Mouse (Mus musculus) forebrain, embryonic 16.5 days (tissue): ENCODE results near the gene Nup88. TPM values are rescaled to one million over a fixed set of nuclear protein-coding genes. Genes with fewer than 3 reads are reported as not detected.

ENCODE experiments used
- ATAC-seq: fragments of 200-750 bp; cut with Nextera tagmentation; 2 replicates; pipeline ENCODE4 v1.8.0; 2017; ENCODE audit warnings: mild to moderate bottlenecking, moderate library complexity
- H3K27ac ChIP-seq: fragments of 300-500 bp; sonication (generic); 2 replicates; pipeline ENCODE4 v1.5.1; 2014; ENCODE audit warnings: low read length, control low read depth
- H3K27me3 ChIP-seq: fragments of 300-500 bp; sonication (generic); replicated peaks from 2 replicates; pipeline ENCODE4 v1.6.1; 2014; ENCODE audit warnings: low read length; ENCODE audit not compliant: control insufficient read depth, insufficient read depth
- H3K36me3 ChIP-seq: fragments of 300-500 bp; sonication (generic); 2 replicates; pipeline ENCODE4 v1.6.1; 2014; ENCODE audit not compliant: control insufficient read depth, insufficient read depth
- H3K4me1 ChIP-seq: fragments of 300-500 bp; sonication (generic); replicated peaks from 2 replicates; pipeline ENCODE4 v1.6.1; 2014; ENCODE audit warnings: low read length; ENCODE audit not compliant: control insufficient read depth, insufficient read depth
- H3K4me2 ChIP-seq: fragments of 300-500 bp; sonication (generic); 2 replicates; pipeline ENCODE4 v1.6.1; 2014; ENCODE audit warnings: mild to moderate bottlenecking, low read length, control low read depth
- H3K4me3 ChIP-seq: fragments of 300-500 bp; sonication (generic); replicated peaks from 2 replicates; pipeline ENCODE4 v1.5.1; 2014; ENCODE audit warnings: mild to moderate bottlenecking, low read length, control low read depth
- H3K9ac ChIP-seq: fragments of 300-500 bp; sonication (generic); replicated peaks from 2 replicates; pipeline ENCODE4 v1.6.1; 2014; ENCODE audit warnings: low read depth, low read length, control low read depth
- H3K9me3 ChIP-seq: fragments of 300-500 bp; sonication (generic); 2 replicates; pipeline ENCODE4 v1.6.1; 2016; ENCODE audit warnings: low read length; ENCODE audit not compliant: control insufficient read depth
- WGBS: fragments of 180-500 bp; shearing (Covaris S2); extraction: QIAGEN DNeasy Blood & Tissue Kit; methylation state at CpG from one replicate; pipeline ENCODE4 v1.1.7; 2014; 5-methylcytosine and 5-hydroxymethylcytosine counted together
- polyA plus RNA-seq: library from polyadenylated mRNA; unstranded; fragments of >200 nt; fragmentation: Nextera tagmentation; extraction: Ambion mirVana; gene quantifications from 2 replicates; pipeline ENCODE4 v1.2.1, GENCODE M21; 2015

The Nup88 gene
- polyA plus RNA-seq = 150 and 157 TPM in 2 replicates

- peak within 1 kb of the TSS; percentile 88 for H3K9ac ChIP-seq
- H3K9me3 ChIP-seq = no peaks in the 10 kb centered on the region
- peak within 1 kb of the TSS; percentile 88 for H3K4me3 ChIP-seq
- peaks cover 11% of the 10 kb centered on the region for H3K36me3 ChIP-seq
- under 1% methylated on average over 43 of the region's 43 CpGs for WGBS
- H3K27me3 ChIP-seq = no peaks in the 10 kb centered on the region
- peaks cover 19% of the 10 kb centered on the region for H3K4me1 ChIP-seq
- H3K27ac ChIP-seq = peak within 1 kb of the TSS; percentile 94
- H3K4me2 ChIP-seq = peak within 1 kb of the TSS; percentile 91
- ATAC-seq = peak; percentile 99
Measured at GRCm38 (mm10) chr11:70969821-70970559, at the start of gene Nup88, which contains the start of gene Rpain. Nup88 (minus strand) TSS chr11:70969973. Rpain (plus strand) TSS chr11:70970213.

- Histone ChIP-seq H3K4me2 (peak overlapping the region; percentile 92), H3K27me3 (no peaks in the 10 kb centered on the region), H3K9me3 (no peaks in the 10 kb centered on the region), H3K27ac (peak overlapping the region; percentile 88), H3K4me1 (peaks cover 29% of the 10 kb centered on the region), H3K4me3 (peak overlapping the region; percentile 89), H3K9ac (peak overlapping the region; percentile 92), H3K36me3 (no peaks in the 10 kb centered on the region; the same call in 1 of the 2 replicates)
- peak; percentile 16 for ATAC-seq
- WGBS = 4% methylated on average over 28 of the region's 28 CpGs
Measured at GRCm38 (mm10) chr11:71018416-71019200, 48.8 kb upstream of the Nup88 start.

GRCm38 (mm10) chr11:71017051-71017450 is 47.3 kb upstream of the Nup88 start:
- no peak overlapping the region for H3K4me2 ChIP-seq

GRCm38 (mm10) chr11:71012743-71013142 is 43.0 kb upstream of the Nup88 start:
- Histone ChIP-seq H3K36me3 (peaks cover 29% of the 10 kb centered on the region), H3K4me1 (peaks cover 9% of the 10 kb centered on the region), H3K4me3 (no peak overlapping the region), H3K4me2 (no peak overlapping the region), H3K27ac (no peak overlapping the region), H3K27me3 (no peaks in the 10 kb centered on the region), H3K9me3 (no peaks in the 10 kb centered on the region), H3K9ac (no peak overlapping the region)
- ATAC-seq = no peak
- WGBS = 95% methylated on average over 7 of the region's 7 CpGs

More at GRCm38 (mm10) chr11:71017051-71017450, 47.3 kb upstream of the Nup88 start:
- Histone ChIP-seq H3K27me3 (no peaks in the 10 kb centered on the region), H3K4me1 (peaks cover 29% of the 10 kb centered on the region), H3K27ac (no peak overlapping the region), H3K4me3 (no peak overlapping the region), H3K9me3 (no peaks in the 10 kb centered on the region), H3K9ac (no peak overlapping the region), H3K36me3 (peaks cover 7% of the 10 kb centered on the region; the same call in 1 of the 2 replicates)
- ATAC-seq = no peak
- 89% methylated on average over 1 of the region's 1 CpGs for WGBS

GRCm38 (mm10) chr11:71008321-71008720 is 38.5 kb upstream of the Nup88 start:
- Histone ChIP-seq H3K4me2 (no peak overlapping the region), H3K36me3 (peaks cover 29% of the 10 kb centered on the region), H3K27me3 (no peaks in the 10 kb centered on the region), H3K4me3 (no peak overlapping the region), H3K9me3 (no peaks in the 10 kb centered on the region), H3K27ac (no peak overlapping the region), H3K4me1 (peaks cover 7% of the 10 kb centered on the region), H3K9ac (no peak overlapping the region)
- WGBS = 97% methylated on average over 3 of the region's 3 CpGs
- ATAC-seq = no peak

GRCm38 (mm10) chr11:71007831-71008230 is 38.1 kb upstream of the Nup88 start:
- Histone ChIP-seq H3K4me2 (no peak overlapping the region), H3K9ac (no peak overlapping the region), H3K9me3 (no peaks in the 10 kb centered on the region), H3K4me3 (no peak overlapping the region), H3K36me3 (peaks cover 28% of the 10 kb centered on the region), H3K27ac (no peak overlapping the region), H3K4me1 (peaks cover 12% of the 10 kb centered on the region), H3K27me3 (no peaks in the 10 kb centered on the region)
- 93% methylated on average over 7 of the region's 7 CpGs for WGBS
- ATAC-seq = no peak

GRCm38 (mm10) chr11:71007026-71007425 is 37.3 kb upstream of the Nup88 start:
- ATAC-seq = no peak
- Histone ChIP-seq H3K27me3 (no peaks in the 10 kb centered on the region), H3K9me3 (no peaks in the 10 kb centered on the region), H3K27ac (no peak overlapping the region), H3K4me2 (no peak overlapping the region), H3K9ac (no peak overlapping the region), H3K36me3 (peaks cover 22% of the 10 kb centered on the region), H3K4me1 (peaks cover 18% of the 10 kb centered on the region), H3K4me3 (no peak overlapping the region)
- WGBS = 96% methylated on average over 6 of the region's 6 CpGs

- H3K4me2 ChIP-seq = peak overlapping the region; percentile 44
- no peaks in the 10 kb centered on the region for H3K9me3 ChIP-seq
- H3K4me1 ChIP-seq = peaks cover 18% of the 10 kb centered on the region
- WGBS = 51% methylated on average over 5 of the region's 5 CpGs
- peak overlapping the region; percentile 19; the same call in 1 of the 2 replicates for H3K4me3 ChIP-seq
- no peaks in the 10 kb centered on the region for H3K27me3 ChIP-seq
- H3K36me3 ChIP-seq = peaks cover 9% of the 10 kb centered on the region
- H3K27ac ChIP-seq = no peak overlapping the region
- H3K9ac ChIP-seq = peak overlapping the region; percentile 45; the same call in 1 of the 2 replicates
- no peak for ATAC-seq
Measured at GRCm38 (mm10) chr11:71005046-71005445, 35.3 kb upstream of the Nup88 start.

- peak within 1 kb of the TSS; percentile 98 for H3K4me2 ChIP-seq
Measured at GRCm38 (mm10) chr11:71004316-71004773, 34.6 kb upstream of the Nup88 start, which contains the start of gene Dhx33. Dhx33 (minus strand) TSS chr11:71004437.

More at GRCm38 (mm10) chr11:71004316-71004773, 34.6 kb upstream of the Nup88 start, which contains the start of gene Dhx33:
- peaks cover 18% of the 10 kb centered on the region for H3K4me1 ChIP-seq
- H3K4me3 ChIP-seq = peak within 1 kb of the TSS; percentile 98
- under 1% methylated on average over 32 of the region's 35 CpGs for WGBS
- peaks cover 3% of the 10 kb centered on the region for H3K36me3 ChIP-seq
- H3K27ac ChIP-seq = peak within 1 kb of the TSS; percentile 58; the same call in 1 of the 2 replicates
- H3K9ac ChIP-seq = peak within 1 kb of the TSS; percentile 71
- no peaks in the 10 kb centered on the region for H3K9me3 ChIP-seq
- peak; percentile 99 for ATAC-seq
- H3K27me3 ChIP-seq = no peaks in the 10 kb centered on the region
